Mouse (Mus musculus): Measurements from ENCODE around the gene Dtnb. TPM values are rescaled to one million over a fixed set of nuclear protein-coding genes. Genes with fewer than 3 reads are reported as not detected.

Dtnb gene
- polyA plus RNA-seq, 1 experiment from 2014 or later = 17.3 TPM

GRCm38 (mm10) chr12:3823408-3823807 lies 251.2 kb downstream of the Dtnb start:
- no peak for ATAC-seq
- Histone ChIP-seq H3K4me2 (ENCODE audit: low read depth, low read length) (no peak overlapping the region), H3K36me3 (ENCODE audit: control insufficient read depth, insufficient read depth, low read length) (no peaks in the 10 kb centered on the region), H3K9me3 (ENCODE audit: control insufficient read depth, low read length) (no peaks in the 10 kb centered on the region), H3K27ac (ENCODE audit: low read length) (no peak overlapping the region), H3K9ac (ENCODE audit: low read depth, low read length) (no peak overlapping the region), H3K4me1 (ENCODE audit: control insufficient read depth, insufficient read depth, low read length) (peaks cover 53% of the 10 kb centered on the region), H3K4me3 (ENCODE audit: low read length) (no peak overlapping the region), H3K27me3 (replicated peaks; ENCODE audit: control insufficient read depth, insufficient read depth, low read length) (no peaks in the 10 kb centered on the region)
- 64% methylated on average over 5 of the region's 5 CpGs for WGBS

GRCm38 (mm10) chr12:3824906-3825713 lies 252.9 kb downstream of the Dtnb start:
- Histone ChIP-seq H3K9me3 (ENCODE audit: control insufficient read depth, low read length) (no peaks in the 10 kb centered on the region), H3K27me3 (replicated peaks; ENCODE audit: control insufficient read depth, insufficient read depth, low read length) (no peaks in the 10 kb centered on the region), H3K9ac (ENCODE audit: low read depth, low read length) (no peak overlapping the region), H3K27ac (ENCODE audit: low read length) (no peak overlapping the region), H3K4me3 (ENCODE audit: low read length) (no peak overlapping the region), H3K36me3 (ENCODE audit: control insufficient read depth, insufficient read depth, low read length) (no peaks in the 10 kb centered on the region), H3K4me1 (ENCODE audit: control insufficient read depth, insufficient read depth, low read length) (peaks cover 38% of the 10 kb centered on the region), H3K4me2 (ENCODE audit: low read depth, low read length) (no peak overlapping the region; the same call in 1 of the 2 replicates)
- ATAC-seq = peak; percentile 32; the same call in 1 of the 2 replicates
- 51% methylated on average over 5 of the region's 5 CpGs for WGBS

- ATAC-seq = peak; percentile 84
- 39% methylated on average over 12 of the region's 12 CpGs for WGBS
- H3K27ac ChIP-seq (ENCODE audit: low read length) = no peak overlapping the region; the same call in 1 of the 2 replicates
- H3K4me1 ChIP-seq (ENCODE audit: control insufficient read depth, insufficient read depth, low read length) = peaks cover 34% of the 10 kb centered on the region
- no peaks in the 10 kb centered on the region for H3K27me3 ChIP-seq (replicated peaks; ENCODE audit: control insufficient read depth, insufficient read depth, low read length)
- no peak overlapping the region for H3K4me3 ChIP-seq (ENCODE audit: low read length)
- no peak overlapping the region; the same call in 1 of the 2 replicates for H3K4me2 ChIP-seq (ENCODE audit: low read depth, low read length)
- H3K36me3 ChIP-seq (ENCODE audit: control insufficient read depth, insufficient read depth, low read length) = no peaks in the 10 kb centered on the region
- H3K9me3 ChIP-seq (ENCODE audit: control insufficient read depth, low read length) = no peaks in the 10 kb centered on the region
- no peak overlapping the region for H3K9ac ChIP-seq (ENCODE audit: low read depth, low read length)
Measured at GRCm38 (mm10) chr12:3825714-3826080, 253.5 kb downstream of the Dtnb start.

GRCm38 (mm10) chr12:3827771-3828170 lies 255.6 kb downstream of the Dtnb start:
- Histone ChIP-seq H3K36me3 (ENCODE audit: control insufficient read depth, insufficient read depth, low read length) (no peaks in the 10 kb centered on the region), H3K27ac (ENCODE audit: low read length) (no peak overlapping the region), H3K27me3 (replicated peaks; ENCODE audit: control insufficient read depth, insufficient read depth, low read length) (no peaks in the 10 kb centered on the region), H3K9me3 (ENCODE audit: control insufficient read depth, low read length) (no peaks in the 10 kb centered on the region), H3K4me3 (ENCODE audit: low read length) (no peak overlapping the region), H3K9ac (ENCODE audit: low read depth, low read length) (no peak overlapping the region), H3K4me2 (ENCODE audit: low read depth, low read length) (no peak overlapping the region), H3K4me1 (ENCODE audit: control insufficient read depth, insufficient read depth, low read length) (peaks cover 47% of the 10 kb centered on the region)
- WGBS = 83% methylated on average over 5 of the region's 5 CpGs
- no peak for ATAC-seq

Small RNAs within 50 kb of the gene (microRNA-seq; reads per million reads assigned to microRNA genes)
- gene Gm26050 = not detected

Other genes starting within 250 kb of the Dtnb start
- 5.8 and 6.2 TPM in 2 replicates for gene Kif3c, start 207.2 kb upstream of the Dtnb start, polyA plus RNA-seq (2015; fragmentation: Nextera tagmentation; extraction: Ambion mirVana)
- gene Asxl2, start 145.5 kb upstream of the Dtnb start, polyA plus RNA-seq (2015; fragmentation: Nextera tagmentation; extraction: Ambion mirVana) = 14.4 and 17.8 TPM in 2 replicates
- 52.8 and 53.8 TPM in 2 replicates for gene Dnmt3a, start 233.6 kb downstream of the Dtnb start, polyA plus RNA-seq (2015; fragmentation: Nextera tagmentation; extraction: Ambion mirVana)